Mouse (Mus musculus) embryo, embryonic 11.5 days (tissue): Measurements from ENCODE around the gene Tnfsf9.
"Not testable (repeated sequence)": the region's sequence is repeated elsewhere in the genome, so short reads cannot be mapped to it uniquely, and the experiment has no call there.

ENCODE experiments used
- DNase-seq: peaks from one replicate; pipeline ENCODE4 v3.0.0-alpha.2; 2012; ENCODE audit warnings: low read depth, low spot score

Tnfsf9 gene

GRCm38 (mm10) chr17:57134021-57134420, 28.9 kb downstream of the Tnfsf9 start:
- not testable (repeated sequence) for DNase-seq

DNA sequence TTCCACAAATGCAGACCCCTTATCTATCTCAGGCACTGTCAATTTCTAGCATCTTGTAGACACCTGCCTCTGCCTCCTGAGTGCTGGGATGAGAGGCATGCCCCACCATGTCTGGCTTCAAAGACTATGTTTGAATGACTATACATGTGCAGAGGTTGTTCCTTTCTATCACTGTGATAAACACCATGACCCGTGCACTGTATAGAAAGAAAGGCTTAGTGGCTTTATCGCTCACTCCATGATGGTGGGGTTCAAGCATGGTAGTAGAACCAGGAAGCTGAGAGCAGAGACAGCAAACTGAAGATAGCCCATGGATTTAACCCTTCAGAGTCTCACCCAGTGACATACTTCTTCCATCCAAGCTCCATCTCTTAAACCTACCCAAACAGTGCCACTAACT, 29.6 kb downstream of the Tnfsf9 start:
- no peak for DNase-seq

GRCm38 (mm10) chr17:57135635-57136034, 30.5 kb downstream of the Tnfsf9 start:
- no peak for DNase-seq

DNA sequence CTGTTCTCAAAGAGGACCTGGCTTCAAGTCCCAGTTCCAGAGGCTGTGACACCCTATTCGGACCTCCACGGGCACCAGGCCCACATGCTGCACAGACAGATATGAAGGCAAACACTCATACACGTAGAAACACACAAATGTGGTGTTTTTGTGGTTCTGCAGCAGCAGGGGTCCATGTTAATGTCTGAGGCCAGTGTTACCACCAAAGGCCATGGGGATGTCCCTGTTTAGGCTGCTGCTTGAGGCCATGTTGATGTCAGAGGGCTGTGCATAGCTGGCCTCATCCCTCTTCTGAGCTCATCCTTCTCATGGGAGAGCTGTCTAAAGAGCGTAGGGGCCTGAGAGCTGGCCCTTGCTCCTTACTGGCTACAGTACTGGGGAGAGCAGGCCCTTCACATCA, 33.6 kb downstream of the Tnfsf9 start:
- no peak for DNase-seq

DNA sequence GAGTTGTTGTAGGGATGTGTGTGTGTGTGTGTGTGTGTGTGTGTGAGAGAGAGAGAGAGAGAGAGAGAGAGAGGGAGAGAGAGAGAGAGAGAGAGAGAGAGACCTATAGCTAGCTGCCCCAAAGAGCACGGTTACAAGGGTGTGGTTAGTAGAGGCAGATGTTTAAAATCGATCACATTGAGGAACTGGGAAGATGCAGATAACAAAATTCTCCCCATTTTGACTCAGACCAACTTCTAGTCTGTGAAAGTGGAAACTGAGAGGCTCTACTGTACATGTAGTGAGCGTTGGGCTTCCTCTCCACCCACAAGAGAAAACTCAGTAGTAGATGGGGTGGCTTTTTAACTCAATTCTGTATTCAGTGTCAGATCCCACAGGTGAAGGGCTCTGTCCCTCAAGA, 34.6 kb downstream of the Tnfsf9 start:
- DNase-seq, result no peak

- DNase-seq, result no peak
Measured at GRCm38 (mm10) chr17:57143704-57144103, 38.6 kb downstream of the Tnfsf9 start.

- DNase-seq, result no peak
Measured at GRCm38 (mm10) chr17:57145115-57145514, 40.0 kb downstream of the Tnfsf9 start.

GRCm38 (mm10) chr17:57148343-57148742, 43.2 kb downstream of the Tnfsf9 start:
- no peak for DNase-seq

GRCm38 (mm10) chr17:57148994-57149803, 44.1 kb downstream of the Tnfsf9 start, which contains the start of gene Cd70:
Gene Cd70, minus strand, starts transcription at chr17:57149777.
- no peak for DNase-seq

GRCm38 (mm10) chr17:57153006-57153405, 47.9 kb downstream of the Tnfsf9 start:
- no peak for DNase-seq

- no peak for DNase-seq
Measured at GRCm38 (mm10) chr17:57153787-57154186, 48.7 kb downstream of the Tnfsf9 start.
